Mouse (Mus musculus): ENCODE results near the gene Nav2.

Nav2 gene

DNA sequence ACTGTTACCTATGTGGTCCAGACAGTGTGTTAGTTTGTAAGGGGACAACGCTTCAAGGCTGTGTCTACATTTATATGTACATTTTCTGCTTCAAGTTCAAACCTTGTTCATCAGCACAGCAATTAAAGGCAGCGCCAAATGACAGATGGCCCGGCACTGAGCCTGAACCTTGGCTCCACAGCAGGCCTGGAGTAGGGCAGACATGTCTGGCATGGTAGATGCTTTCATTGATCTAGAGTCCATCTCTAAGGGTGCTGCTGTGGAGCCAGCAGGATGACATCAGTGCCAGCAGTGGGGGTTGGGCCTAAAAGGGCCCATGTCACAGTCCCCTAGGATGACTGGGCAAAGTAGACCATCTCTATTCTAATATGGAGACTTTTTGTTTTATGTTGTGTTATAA is 186.0 kb downstream of the Nav2 start:
- no peak for DNase-seq (ENCODE audit: low spot score)

DNA sequence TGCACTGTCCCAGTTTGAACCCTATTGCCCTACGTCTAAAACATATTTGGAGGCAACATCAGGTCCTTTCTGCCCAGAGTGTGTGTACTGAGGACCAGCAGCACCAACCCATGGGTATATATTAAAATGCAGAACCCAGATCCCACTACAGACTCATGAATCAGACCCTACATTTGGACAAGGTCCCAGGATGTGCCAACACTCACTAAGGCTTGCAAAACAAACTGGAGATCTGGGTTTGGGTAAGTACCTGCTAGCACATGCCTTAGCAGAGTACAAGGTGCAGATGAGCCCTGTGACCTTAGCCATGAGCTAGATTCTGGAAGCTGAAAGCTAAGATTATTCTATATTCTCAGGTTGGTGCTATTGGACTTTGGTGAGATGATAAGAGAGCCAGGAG is 192.8 kb downstream of the Nav2 start:
- DNase-seq (ENCODE audit: low spot score): no peak

DNA sequence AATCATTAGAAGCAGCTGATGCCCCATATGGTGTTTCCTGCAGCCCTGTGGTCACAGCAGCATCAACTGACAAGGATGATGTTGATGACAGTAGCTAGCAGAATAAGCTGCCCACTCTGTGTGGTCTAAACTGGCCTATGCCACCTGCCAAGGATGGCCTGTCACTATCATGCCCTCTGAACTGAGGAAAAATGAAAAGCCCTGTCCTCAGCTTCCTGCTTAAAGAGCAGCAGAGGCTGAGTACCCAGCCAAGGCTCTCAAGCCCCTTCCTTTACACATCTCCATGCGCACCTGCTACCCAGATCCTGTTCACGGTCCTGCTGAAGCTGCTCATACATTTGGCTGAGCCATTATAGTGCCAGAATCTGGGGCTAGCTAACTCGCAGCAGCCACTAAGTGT is 193.7 kb downstream of the Nav2 start:
- DNase-seq (ENCODE audit: low spot score): no peak

DNA sequence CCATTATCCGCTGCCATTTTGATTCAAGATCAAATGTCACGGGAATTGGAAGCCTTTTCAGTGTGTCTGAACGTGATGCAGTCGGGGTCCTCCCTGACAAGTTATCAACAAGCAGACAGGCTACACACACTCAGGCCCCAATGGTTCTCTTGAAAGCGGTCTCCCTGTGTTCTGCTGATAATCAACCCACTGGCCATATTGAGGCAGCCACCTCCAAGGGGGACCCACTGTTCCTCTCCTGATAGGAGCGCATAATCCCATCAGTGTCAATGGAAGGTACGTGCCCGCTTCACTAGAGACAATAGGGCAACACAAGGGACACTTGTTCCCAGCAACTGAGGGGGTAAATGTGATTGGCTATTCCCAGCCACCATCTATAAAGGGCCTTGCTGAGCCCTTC is 195.9 kb downstream of the Nav2 start:
- no peak for DNase-seq (ENCODE audit: low spot score)

DNA sequence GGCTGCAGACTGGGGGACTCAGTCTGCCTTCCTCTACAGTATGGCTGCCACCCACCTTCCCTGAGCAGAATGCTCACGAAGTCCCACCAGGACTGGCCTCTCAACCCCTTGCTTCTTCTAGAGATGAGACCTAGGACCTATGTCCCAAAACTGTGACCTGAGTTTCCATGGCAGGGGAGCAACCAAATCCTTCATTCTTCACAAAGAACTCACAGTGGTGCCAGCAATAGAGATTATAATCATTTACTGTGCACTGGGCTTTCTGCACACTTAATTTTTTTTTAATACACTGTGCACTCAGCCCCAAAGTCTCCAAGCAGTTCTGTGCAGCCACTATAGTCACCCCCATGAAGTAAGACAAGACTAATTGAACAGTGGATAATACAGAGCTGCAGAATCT is 196.3 kb downstream of the Nav2 start:
- no peak for DNase-seq (ENCODE audit: low spot score)

DNA sequence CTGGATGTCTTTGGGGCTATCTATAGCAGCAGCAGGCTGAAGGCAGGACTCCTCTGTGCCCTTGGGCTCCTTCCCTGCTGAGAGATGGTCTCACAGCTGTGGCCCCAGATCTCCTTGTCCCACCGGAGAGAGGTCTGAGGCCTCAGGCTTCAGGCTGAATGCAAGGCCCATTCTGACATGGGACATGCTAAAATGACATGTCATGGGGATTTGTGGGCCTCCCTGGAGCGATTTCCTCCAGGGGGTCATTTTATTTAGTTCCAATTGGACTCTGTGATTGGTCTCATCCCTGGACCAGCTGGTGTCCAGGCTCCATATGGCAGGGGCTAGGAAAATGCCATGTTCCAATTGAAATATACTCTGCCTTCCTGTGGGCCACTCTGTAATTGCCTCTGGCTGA is 197.0 kb downstream of the Nav2 start:
- DNase-seq (ENCODE audit: low spot score): no peak

DNA sequence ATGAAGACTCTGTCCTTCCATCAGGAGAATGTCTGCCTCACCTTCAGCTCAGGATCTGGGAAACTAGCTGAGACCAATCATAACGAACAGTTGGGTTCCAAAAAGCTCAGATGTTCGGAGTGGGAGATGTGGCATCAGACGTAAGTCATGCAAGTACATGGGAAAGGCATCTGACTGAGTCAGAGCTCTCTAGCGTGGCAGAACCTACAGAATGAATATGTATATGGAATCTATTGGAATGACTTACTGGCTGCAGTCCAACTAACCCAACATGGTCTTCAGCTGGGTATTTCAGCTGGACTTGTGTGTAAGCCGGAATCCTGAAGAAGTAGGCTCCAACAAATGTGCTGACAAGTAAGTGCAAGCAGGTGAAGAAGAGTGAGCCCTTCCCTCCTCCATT is 199.6 kb downstream of the Nav2 start:
- DNase-seq (ENCODE audit: low spot score): no peak

DNA sequence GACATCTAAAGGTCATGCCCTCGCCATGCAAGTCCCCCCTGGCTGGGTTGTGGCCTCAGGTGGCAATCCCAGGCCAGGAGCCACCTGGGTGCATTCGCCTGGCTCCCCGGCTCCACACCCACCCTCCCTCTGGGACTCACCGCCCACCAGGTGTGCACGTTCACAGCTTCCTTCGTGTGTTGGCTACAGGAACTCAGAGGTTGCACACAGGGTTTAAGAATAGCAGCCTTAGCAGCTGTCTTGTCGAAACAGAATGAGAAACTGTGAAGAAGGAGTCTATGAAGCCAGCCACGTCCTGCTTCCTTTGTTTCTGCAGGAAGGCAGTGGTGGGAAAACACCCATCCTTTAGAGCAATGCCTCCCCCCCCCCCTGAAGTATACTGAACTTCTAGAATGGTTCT is 210.5 kb downstream of the Nav2 start:
- no peak for DNase-seq (ENCODE audit: low spot score)

DNA sequence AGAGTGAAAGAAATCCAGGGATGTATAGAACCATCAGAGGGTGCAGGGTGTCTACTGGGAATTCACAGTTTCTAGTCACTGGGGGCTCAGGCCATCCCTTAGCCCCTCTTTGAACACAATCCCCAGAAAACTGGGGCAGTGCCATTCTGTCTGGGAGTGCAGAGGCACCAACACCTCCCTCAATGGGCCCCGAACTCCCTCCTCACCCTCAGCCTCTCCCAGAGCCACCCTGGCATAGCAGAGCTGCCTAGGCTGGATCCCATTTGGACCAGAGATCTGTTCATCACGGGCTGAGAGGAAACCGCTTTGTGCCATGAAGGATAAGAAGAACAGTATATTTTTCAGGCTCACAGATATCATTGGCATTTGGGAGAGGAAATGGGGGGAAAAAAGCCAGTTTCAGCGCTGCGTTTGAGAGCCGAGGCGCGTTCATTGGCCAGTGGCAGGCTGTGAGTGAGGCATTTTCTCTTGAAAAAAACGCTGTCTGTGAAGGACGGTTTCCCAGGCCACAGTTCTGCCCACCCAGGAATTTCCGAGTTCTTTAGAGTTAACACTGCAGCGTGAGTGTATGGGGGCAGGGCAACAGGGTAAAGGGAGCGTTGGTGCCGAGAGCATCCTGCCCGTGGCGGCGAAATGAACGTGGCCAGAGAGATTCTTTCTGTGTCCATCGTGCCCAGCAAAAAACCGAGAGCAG is 211.4 kb downstream of the Nav2 start:
- no peak for DNase-seq (ENCODE audit: low spot score)

DNA sequence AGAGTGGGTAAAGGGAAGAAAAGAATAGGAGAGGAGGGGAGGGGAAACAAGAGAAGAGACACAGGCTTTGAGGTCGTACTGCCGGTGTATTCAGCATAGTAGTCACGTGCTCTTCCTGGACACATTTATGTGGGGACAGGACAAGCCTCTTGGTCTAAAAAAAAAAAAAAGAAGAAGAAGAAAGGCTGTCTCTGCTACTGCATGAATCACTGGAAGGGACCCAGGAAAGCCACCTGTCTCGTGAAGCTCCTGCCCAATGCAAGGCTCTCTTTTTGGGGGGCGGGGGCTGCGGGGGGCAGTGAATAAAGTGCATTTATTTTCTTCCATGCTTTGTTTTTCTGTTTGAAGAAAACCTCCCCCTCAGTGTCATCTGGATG is 212.0 kb downstream of the Nav2 start:
- no peak for DNase-seq (ENCODE audit: low spot score)

DNA sequence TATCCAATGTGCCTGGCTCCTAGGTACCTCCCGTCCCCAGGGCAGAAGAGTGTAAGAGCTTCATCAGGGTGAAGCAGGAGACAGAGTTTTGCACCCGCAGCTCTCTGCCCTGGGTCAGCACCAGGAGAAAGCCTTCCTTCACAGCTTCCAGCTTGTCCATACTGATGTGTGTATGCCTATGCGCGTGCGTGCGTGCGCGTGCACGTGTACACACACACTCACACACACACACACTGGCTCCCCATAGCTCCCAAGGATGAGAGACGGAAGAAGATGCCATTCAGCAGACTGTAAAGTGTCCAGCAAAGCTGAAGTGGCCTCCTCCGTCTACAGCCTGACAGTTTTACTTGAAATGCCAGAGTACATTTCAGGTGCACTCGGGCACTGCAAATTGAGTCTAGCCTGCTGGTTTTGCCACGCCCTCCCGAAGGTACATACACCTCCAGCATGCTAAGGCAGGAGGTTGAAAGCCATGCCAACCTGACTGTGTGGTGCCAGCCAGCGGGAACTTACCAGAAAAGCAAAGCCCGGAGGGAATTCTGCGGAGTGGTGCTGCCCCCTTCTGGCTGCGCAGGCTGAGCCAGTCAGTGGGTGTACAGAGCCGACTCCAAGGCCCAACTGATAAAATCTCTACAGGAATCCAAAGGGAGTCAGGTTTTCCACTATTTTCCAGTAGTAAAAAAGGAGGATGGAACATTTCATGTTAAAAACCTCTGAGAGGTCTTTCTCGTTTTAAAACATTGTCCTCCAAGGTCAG is 212.6 kb downstream of the Nav2 start:
- peak; percentile 90 for DNase-seq (ENCODE audit: low spot score)

DNA sequence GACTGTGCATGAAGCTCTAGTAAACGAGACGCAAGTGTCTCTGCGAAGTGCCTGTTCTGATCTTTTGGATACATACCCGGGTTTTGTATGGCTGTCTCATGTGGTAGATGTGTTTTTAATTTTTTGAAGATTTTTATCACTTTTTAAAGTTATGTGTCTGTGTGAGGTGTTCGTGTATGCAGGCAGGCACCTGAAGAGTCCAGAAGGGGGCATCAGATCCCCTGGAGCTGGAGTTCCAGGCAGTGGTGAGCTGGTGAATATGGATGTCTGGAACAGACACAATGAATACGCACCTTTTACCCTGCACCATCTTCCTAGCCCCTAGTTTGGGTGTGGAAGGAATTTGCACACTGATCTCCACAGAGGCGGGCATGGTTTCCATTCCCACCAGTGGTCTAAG is 214.0 kb downstream of the Nav2 start:
- no peak for DNase-seq (ENCODE audit: low spot score)

DNA sequence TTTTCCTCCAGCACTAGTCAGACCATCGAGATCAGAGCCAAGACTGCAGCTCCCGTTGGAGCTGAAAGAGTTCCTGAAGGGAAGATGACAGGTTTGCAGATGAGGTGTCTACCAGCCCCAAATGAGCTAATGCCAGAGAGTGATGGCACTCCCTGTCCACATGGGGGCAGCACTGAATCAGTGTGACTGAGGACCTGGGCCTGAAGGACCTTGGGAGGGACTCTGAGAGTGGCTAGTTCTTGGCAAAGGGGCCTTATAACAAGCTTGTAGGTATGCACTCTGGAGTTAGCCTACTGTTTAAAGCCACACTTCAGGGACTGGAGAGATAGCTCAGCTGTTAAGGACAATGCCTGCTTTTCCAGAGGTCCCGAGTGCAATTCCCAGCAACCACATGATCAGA is 217.0 kb downstream of the Nav2 start:
- DNase-seq (ENCODE audit: low spot score): peak; percentile 62

DNA sequence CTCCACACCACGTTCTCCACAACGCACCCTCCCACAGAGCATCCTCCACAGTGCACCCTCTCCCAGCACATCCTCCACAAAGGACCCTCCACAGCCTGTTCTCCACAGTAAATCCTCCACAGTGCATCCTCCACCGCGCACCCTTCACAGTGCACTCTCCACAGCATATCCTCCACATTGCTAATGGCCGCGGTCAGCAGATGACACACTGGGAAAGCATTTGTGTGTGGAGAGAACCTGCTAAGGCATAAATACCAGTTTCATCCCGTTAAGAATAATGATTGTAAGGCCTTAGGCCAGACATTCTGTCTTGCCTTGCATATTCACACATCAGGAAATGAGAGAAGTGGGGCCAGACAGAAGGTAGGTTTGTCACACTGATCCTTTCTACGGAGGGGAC is 219.7 kb downstream of the Nav2 start:
- no peak for DNase-seq (ENCODE audit: low spot score)

DNA sequence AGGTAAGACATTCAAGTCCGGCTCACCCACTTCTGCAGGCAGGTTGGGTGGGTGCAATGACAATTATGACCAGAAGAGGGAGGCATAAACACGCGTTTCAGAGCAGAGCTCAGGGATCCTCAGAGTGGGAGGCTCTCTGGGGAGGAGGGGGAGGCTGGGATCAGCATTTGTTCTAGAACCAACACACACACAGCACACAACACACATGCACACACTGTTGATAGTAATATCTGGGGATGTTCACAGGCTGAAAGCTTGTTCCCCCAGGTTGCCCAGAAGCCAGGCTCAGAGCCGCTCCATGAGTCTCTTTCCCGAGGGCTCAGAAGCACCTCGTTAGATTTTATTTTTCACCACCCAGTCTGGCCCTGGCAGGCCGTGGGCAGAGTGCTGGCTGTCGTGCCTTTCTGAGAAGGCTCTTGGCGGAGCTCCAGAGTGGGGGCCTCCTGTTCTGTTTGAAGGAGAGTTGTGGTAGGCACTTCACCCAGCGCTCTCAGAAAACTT is 224.4 kb downstream of the Nav2 start:
- DNase-seq (ENCODE audit: low spot score): peak; percentile 89

DNA sequence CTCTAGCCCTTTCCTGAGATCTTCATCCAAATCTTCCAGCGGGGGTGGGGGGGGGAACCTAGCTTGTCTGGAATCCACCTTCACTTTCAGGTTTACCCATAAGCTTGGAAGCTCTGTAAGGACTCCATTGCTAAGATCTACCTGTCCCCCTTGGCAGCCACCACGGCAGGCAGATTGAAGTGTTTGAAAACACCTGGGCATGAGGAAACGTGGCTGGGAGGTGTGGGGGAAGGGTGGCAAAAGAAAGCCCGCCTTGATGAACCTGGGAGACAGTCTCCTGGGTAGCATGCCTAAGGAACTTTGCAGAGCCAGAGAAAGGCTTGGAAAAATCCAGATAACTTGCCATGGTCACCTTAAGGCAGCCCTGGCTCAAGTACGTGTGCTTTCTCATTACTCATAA is 225.9 kb downstream of the Nav2 start:
- no peak for DNase-seq (ENCODE audit: low spot score)

DNA sequence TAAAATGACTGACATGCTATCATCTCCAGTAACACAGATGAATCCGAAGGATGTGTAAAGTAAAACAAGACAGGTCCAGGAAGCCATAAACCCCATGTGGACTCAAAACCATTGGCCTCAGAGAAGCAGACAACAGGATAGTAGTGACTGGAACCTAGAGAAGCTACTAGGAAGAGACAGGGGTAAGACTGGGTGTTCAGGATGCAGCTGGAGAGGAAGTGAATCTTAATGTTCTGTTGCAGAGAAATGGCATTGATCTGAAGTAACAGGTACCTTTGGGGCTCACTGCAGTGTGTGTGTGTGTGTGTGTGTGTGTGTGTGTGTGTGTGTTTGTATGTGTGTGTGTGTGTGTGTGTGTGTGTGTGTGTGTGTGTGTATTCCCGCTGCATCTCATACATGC is 231.2 kb downstream of the Nav2 start:
- DNase-seq (ENCODE audit: low spot score): no peak

DNA sequence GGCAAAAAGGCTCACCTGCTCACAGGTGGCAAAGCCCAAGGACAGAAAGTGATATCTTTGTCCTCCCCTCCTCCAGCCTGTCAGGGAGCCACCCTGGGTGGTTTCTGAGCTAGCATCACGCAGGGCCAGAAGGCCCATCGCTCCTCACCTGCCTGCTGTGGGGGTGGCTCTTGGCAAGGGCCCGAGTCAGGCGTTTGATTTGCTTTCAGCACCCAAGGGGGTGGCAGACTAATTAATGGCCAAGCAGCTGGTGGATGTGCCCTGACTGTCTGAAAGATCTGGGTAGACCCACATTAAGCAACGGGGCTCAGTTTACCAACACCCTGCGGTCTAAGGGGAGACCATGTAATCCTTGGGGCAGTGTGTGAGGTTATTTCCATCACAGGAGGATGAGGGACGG is 235.4 kb downstream of the Nav2 start:
- no peak for DNase-seq (ENCODE audit: low spot score)

DNA sequence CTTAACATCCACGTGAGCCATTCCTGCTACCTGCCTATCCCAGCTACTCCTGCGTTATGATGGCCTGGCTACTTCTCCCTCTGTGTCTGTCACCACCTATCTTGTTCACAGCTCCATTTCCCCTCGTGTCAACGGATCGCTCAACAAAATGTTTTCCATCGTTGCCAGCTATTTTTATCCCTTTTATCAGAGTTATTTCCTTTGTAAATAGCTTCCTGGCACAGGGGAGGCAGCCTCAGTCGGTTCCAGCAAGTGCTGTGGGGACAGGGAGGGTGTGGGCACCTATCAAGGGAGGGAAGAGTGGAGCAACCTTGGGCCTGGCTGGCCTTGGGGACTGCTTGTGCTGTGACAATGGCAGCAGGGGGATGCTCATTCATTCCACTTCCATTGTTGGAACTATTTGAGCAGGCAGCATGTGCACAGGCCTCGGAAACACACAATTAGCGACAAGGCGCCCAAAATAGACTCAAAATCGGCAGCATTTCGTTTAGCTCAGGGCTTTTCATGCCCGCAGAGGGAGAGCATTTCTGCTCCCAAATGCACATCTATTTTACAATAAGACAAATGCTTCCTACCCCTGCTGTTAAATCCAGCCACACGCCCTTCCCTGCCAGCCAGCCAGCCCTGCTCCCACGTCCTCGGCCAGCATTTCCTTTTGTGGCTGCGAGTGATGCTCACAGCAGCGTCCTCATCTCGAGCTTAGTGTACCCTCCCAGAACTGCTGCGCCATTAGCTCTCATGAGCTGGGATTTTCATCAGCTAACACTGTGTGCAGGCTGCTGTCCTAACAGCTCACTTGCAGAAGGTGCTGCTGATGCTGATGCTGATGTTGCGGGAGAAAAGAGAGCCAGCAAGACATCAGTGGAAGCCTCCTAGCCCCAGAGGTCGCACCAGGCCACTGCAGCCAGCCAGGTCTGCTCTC is 237.5 kb downstream of the Nav2 start:
- peak; percentile 67 for DNase-seq (ENCODE audit: low spot score)

DNA sequence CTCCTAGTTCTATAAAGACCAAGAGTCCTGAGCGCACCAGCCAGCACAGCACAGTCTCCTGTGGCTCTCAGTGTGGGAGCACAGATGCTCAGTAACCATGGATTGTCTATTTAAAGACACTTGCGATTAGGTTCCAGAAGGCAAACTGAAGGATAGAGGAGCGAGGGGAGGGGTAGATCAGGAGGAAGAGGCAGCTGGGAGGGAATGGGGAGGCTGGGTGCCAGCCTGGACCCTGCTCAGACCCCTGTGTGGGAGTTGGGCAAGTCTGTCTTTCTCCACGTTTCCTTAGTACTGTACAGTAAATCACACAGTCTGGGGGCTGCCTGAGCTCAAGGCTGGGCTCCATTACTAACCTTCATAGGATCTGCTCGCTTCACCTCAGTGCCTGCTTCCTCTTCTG is 243.8 kb downstream of the Nav2 start:
- peak; percentile 58 for DNase-seq (ENCODE audit: low spot score)

DNA sequence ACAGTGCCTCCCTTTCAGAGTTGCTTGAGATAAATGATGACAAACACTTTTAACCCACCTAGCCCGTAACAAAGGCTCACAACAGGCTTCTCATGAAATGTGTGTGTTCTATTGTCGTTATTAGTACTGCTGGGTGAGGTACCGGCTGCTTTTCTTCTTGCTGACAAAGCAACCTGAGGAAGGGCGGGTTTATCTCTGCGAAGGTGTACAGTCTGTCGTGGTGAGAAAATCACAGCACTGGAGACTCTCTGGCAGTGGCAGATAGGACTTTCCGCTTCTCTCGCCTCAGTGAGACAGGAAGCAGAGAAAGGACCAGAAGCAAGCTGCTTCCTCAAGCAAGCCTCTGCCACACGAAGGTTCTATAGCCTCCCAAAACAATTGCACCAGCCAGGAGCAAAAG is 244.2 kb downstream of the Nav2 start:
- no peak for DNase-seq (ENCODE audit: low spot score)

DNA sequence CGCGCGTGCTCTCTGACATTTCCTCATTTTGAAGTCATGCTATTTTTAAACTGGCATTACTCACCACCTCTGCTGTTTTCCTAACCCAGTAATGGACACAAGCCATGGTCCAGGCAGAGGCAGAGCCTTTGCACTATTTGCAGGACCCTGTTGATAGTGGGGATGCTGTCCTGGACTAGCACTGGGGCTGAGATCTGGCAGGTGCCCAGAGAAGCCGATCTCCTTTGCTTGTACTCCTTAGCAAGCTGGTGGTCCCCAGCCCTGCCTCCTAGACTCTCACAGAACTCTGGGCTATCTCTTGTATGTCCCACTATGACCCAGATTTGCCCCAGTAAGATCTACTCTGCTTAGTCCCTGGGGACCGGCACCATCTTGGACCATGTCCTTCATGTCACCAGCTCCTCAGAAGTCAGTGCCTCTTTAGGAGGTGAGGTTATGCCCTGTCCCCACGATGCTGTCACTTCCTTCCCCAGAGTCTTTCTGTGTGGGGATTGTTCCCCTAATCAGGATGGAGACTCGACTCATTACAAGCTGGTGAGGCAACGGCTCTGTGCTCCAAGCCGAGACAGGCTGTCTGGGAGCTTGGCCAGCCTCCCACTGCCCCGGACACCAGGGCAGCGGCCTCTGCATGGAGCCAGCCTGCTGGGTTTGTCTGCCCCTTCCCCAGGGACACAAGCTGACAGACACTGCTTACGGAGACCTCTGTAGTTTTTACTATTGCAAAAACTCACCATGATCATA is 250.3 kb downstream of the Nav2 start:
- no peak for DNase-seq (ENCODE audit: low spot score)

Measured in layer of hippocampus, adult 11-12 months (tissue).